Mouse (Mus musculus) kidney, adult 2 months (tissue): ENCODE data around the gene Cdca8.

Experiments used
- CTCF ChIP-seq: fragments of 200-500 bp; conservative IDR thresholded peaks from 2 replicates; pipeline ENCODE4 v1.5.1; 2011; ENCODE audit warnings: low read depth, mild to moderate bottlenecking, control low read depth, low read length, moderate library complexity, mixed read lengths; ENCODE audit not compliant: insufficient read depth, insufficient read length
- POLR2A ChIP-seq: fragments of 200-500 bp; IDR thresholded peaks from one replicate; pipeline ENCODE4 v1.6.1; 2011; ENCODE audit warnings: low read depth, low read length, control low read depth

GRCm38 (mm10) chr4:124936613-124937471, 2.3 kb downstream of the Cdca8 start, which contains the start of gene 9930104L06Rik:
- TF ChIP-seq CTCF (no peak), POLR2A (no peak)
